Mouse (Mus musculus) forebrain, embryonic 12.5 days (tissue): ENCODE data around the gene Sept6. TPM values are rescaled to one million over a fixed set of nuclear protein-coding genes. Genes with fewer than 3 reads are reported as not detected.

ENCODE experiments used
- ATAC-seq: fragments of 200-750 bp; cut with Nextera tagmentation; 2 replicates; pipeline ENCODE4 v1.8.0; 2017; ENCODE audit warnings: moderate TSS enrichment; ENCODE audit not compliant: low FRiP score
- H3K27ac ChIP-seq: fragments of 300-500 bp; sonication (generic); 2 replicates; pipeline ENCODE4 v1.5.1; 2016; ENCODE audit warnings: mild to moderate bottlenecking
- H3K27me3 ChIP-seq: fragments of 300-500 bp; sonication (generic); 2 replicates; pipeline ENCODE4 v1.6.1; 2016; ENCODE audit warnings: mild to moderate bottlenecking
- H3K36me3 ChIP-seq: fragments of 300-500 bp; sonication (generic); replicated peaks from 2 replicates; pipeline ENCODE4 v1.6.1; 2016; ENCODE audit warnings: mild to moderate bottlenecking
- H3K4me1 ChIP-seq: fragments of 300-500 bp; sonication (generic); 2 replicates; pipeline ENCODE4 v1.6.1; 2016
- H3K4me2 ChIP-seq: fragments of 300-500 bp; sonication (generic); 2 replicates; pipeline ENCODE4 v1.6.1; 2016; ENCODE audit warnings: mild to moderate bottlenecking, moderate library complexity
- H3K4me3 ChIP-seq: fragments of 300-500 bp; sonication (generic); replicated peaks from 2 replicates; pipeline ENCODE4 v1.5.1; 2016; ENCODE audit warnings: mild to moderate bottlenecking
- H3K9ac ChIP-seq: fragments of 300-500 bp; sonication (generic); 2 replicates; pipeline ENCODE4 v1.6.1; 2016; ENCODE audit warnings: mild to moderate bottlenecking
- H3K9me3 ChIP-seq: fragments of 300-500 bp; sonication (generic); 2 replicates; pipeline ENCODE4 v1.6.1; 2016
- WGBS: fragments of 180-500 bp; shearing (Covaris S2); methylation state at CpG from one replicate; pipeline ENCODE4 v1.1.7; 2016; 5-methylcytosine and 5-hydroxymethylcytosine counted together
- polyA plus RNA-seq: library from polyadenylated mRNA; unstranded; fragments of >200 nt; fragmentation: Nextera tagmentation; extraction: Ambion mirVana; gene quantifications from 2 replicates; pipeline ENCODE4 v1.2.1, GENCODE M21; 2016

Gene Sept6
- polyA plus RNA-seq, 1 experiment from 2014 or later: 45.8 TPM

DNA sequence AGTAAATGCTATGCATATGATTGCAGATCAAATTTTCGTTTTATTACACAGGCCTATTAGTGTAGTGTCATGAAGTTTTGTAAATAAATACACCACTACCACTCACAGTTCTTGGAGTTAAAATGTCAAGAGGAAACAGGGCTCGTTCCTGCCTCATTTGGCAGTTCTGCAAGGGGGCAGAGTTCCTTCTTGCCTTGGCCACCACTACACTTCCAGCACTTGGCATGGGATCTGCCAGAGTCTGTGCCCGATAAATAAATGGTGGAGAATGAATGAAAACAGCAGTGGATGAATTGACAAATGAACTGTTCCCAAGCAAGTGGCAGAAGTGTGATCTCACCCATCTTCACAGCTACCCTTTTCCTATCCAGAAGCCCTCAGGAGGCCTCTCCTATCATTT, 6.6 kb downstream of the Sept6 start:
- WGBS: 72% methylated on average over 3 of the region's 3 CpGs
- H3K9ac ChIP-seq: no peak overlapping the region
- no peaks in the 10 kb centered on the region for H3K27me3 ChIP-seq
- no peaks in the 10 kb centered on the region for H3K36me3 ChIP-seq
- ATAC-seq: no peak
- peaks cover 7% of the 10 kb centered on the region for H3K4me1 ChIP-seq
- H3K4me2 ChIP-seq: no peak overlapping the region
- no peaks in the 10 kb centered on the region for H3K9me3 ChIP-seq
- H3K27ac ChIP-seq: no peak overlapping the region
- H3K4me3 ChIP-seq: no peak overlapping the region

DNA sequence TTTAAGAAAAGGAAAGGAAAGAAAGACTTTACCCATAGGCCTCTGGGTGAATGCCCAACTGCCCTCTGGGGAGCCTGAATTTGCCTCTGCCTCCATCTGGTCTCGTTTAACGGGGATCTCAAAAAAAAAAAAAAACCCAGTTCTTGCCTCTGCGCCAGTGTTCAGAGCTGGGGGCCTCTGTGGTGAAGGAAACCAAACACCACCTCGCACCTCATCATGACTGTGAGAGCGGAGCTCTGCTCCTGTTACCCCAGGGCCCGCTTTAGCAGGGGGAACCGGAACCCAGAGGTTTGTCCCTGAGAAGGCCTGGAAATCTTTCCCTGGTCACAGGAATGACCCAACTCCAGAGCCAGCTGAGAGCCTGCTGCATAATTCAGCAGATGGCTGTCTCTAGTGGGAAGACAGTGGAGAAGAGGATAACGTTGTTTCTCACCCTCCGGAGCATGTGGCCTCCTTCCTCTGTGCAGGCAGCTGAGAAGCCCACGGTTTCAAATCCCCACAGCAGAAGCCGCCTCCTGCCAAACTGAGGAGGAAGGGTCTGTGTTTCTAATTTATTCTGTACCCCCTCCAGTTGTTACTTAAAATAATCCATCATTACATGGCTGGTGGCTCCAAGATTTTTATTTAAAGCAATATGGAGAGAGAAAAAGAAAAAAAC, 7.8 kb downstream of the Sept6 start:
- Histone ChIP-seq H3K36me3 (no peaks in the 10 kb centered on the region), H3K27ac (no peak overlapping the region), H3K4me1 (peaks cover 7% of the 10 kb centered on the region), H3K9ac (no peak overlapping the region), H3K4me3 (no peak overlapping the region), H3K9me3 (no peaks in the 10 kb centered on the region), H3K27me3 (no peaks in the 10 kb centered on the region), H3K4me2 (no peak overlapping the region)
- ATAC-seq: no peak
- 69% methylated on average over 11 of the region's 11 CpGs for WGBS

DNA sequence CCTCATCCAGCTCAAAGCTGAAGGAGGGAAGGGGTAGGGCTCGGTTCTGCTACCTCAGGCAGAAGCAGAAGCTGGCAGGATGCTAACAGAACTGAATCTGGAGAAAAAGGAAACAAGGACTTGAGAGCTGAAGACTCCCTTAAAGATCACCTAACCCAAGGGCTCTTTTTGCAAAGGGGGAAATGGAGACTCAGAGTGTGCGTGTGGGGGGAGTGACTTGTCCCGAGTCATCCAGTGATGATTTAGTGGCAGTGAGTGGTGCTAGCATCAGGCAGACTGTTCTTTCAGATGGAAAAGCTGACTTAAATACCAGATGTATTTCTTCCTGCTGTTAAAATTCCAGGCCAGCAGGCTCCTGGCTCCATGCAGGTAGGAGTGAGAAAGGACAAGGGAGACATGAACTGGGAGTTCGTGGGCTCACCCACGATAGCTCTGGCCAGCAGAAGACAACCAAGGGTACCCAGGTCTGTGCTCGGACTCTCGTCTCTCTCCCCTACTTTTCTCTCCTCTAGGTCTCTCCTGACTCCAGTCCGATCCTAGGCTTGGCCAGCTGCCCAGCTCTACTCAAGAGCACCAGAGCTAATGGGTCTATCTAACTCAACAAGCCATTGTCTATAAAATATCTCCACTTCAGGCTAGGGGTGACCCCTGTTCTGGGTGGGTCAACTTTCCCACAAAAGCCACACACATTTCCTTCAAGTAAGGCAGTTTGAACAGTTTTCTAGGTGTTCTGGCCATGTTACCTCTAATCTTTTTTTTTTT, 8.5 kb downstream of the Sept6 start:
- no peak overlapping the region for H3K4me2 ChIP-seq
- no peaks in the 10 kb centered on the region for H3K9me3 ChIP-seq
- H3K4me3 ChIP-seq: no peak overlapping the region
- no peak overlapping the region for H3K27ac ChIP-seq
- H3K27me3 ChIP-seq: no peaks in the 10 kb centered on the region
- no peak for ATAC-seq
- WGBS: 79% methylated on average over 8 of the region's 8 CpGs
- no peaks in the 10 kb centered on the region for H3K36me3 ChIP-seq
- H3K9ac ChIP-seq: no peak overlapping the region
- peaks cover 6% of the 10 kb centered on the region for H3K4me1 ChIP-seq

DNA sequence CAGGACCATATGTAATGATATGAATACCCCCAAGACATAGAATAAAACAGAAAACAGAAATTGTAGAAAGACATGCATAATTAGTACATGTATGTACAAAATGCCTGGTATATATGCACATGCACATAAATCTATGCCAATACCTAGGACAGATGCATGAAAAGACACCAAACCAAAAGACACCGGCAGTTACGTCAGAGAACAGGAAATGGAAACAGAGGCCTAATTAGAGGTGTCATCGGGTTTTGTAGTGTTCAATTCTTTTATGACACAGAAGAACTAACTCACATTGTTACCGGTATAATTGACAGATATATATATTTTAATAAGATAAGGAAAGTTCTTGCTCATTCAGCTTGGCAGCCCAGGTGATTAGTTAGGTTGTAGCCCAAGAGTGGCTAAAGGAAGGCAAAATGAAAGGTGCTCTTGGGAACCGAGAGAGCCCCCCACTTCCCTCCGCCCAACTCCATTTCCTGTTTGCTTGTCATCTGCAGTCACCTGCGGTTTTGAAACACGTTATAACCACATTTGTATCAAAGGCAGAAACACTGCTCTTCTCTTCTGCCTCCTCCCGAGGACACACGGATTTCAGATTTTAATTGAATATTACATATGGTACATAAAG, 10.9 kb downstream of the Sept6 start:
- Histone ChIP-seq H3K4me2 (no peak overlapping the region), H3K36me3 (no peaks in the 10 kb centered on the region), H3K27me3 (no peaks in the 10 kb centered on the region), H3K27ac (no peak overlapping the region), H3K4me1 (peaks cover 4% of the 10 kb centered on the region), H3K9me3 (no peaks in the 10 kb centered on the region), H3K4me3 (no peak overlapping the region), H3K9ac (no peak overlapping the region)
- no peak for ATAC-seq
- 88% methylated on average over 10 of the region's 10 CpGs for WGBS

DNA sequence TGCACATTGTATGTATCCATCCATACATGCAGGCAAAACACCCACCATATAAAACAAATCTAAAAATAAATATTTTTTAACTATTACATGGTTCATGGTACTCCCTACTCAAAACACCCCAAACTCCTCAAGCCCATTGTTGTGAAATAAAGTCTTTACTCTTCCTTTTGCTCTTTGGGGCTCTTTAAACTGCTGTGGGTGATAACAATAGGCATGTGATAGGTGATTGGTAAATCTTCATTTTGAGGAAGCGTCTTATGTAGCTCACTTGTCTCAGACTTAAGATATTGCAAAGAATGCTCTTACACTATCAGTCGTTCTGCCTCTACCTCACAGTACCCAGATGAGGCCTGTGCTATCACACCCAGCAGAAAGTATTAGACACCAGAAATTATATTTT, 13.7 kb downstream of the Sept6 start:
- no peaks in the 10 kb centered on the region for H3K27me3 ChIP-seq
- no peak overlapping the region for H3K9ac ChIP-seq
- H3K36me3 ChIP-seq: no peaks in the 10 kb centered on the region
- H3K9me3 ChIP-seq: no peaks in the 10 kb centered on the region
- WGBS: 82% methylated on average over 2 of the region's 2 CpGs
- ATAC-seq: no peak
- H3K4me3 ChIP-seq: no peak overlapping the region
- no peaks in the 10 kb centered on the region for H3K4me1 ChIP-seq
- no peak overlapping the region for H3K4me2 ChIP-seq
- H3K27ac ChIP-seq: no peak overlapping the region

DNA sequence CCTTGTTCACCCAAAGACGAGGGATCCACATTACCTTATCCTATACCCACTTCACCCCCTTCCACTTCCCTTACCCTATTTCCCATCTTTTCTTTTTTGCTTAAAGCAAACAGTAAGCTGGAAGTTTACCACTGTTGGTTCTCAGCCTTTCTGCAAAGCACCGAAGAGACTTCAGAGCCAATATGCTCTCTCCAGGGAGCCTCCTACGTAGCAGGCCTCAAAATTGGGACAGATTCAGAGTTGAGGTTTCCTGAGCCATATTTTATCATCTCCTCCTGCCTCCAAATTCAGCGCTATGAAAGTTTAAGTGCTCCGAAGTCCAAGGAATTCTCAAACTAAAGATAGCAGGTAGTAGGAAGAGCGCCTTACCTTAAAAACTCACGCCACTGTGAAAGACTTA, 14.6 kb downstream of the Sept6 start:
- Histone ChIP-seq H3K4me1 (no peaks in the 10 kb centered on the region), H3K27me3 (no peaks in the 10 kb centered on the region), H3K4me3 (no peak overlapping the region), H3K9ac (no peak overlapping the region), H3K4me2 (no peak overlapping the region), H3K27ac (no peak overlapping the region), H3K9me3 (no peaks in the 10 kb centered on the region), H3K36me3 (no peaks in the 10 kb centered on the region)
- WGBS: 92% methylated on average over 7 of the region's 7 CpGs
- ATAC-seq: no peak

DNA sequence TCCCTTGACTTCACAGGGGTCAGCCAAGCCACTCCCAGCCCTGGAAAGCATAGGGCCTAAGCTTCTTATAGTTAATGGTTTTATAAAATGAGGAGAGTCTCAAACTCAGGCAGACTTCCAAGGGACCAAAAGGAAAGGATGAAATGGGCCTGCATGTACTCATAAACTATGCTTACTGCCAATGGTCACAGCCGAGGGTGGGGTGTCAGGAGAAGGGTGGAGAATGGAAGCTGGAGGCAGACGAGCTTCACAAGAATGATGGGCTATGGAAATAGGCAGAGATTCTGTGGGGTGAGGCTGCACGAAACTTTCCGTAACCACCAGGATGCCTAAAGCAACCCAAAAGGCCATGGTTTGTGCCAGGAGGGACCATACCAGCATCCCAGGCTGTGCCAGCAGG, 15.3 kb downstream of the Sept6 start:
- 83% methylated on average over 4 of the region's 4 CpGs for WGBS
- Histone ChIP-seq H3K9ac (no peak overlapping the region), H3K9me3 (no peaks in the 10 kb centered on the region), H3K4me3 (no peak overlapping the region), H3K36me3 (no peaks in the 10 kb centered on the region), H3K4me1 (no peaks in the 10 kb centered on the region), H3K4me2 (no peak overlapping the region), H3K27ac (no peak overlapping the region), H3K27me3 (no peaks in the 10 kb centered on the region)
- no peak for ATAC-seq

DNA sequence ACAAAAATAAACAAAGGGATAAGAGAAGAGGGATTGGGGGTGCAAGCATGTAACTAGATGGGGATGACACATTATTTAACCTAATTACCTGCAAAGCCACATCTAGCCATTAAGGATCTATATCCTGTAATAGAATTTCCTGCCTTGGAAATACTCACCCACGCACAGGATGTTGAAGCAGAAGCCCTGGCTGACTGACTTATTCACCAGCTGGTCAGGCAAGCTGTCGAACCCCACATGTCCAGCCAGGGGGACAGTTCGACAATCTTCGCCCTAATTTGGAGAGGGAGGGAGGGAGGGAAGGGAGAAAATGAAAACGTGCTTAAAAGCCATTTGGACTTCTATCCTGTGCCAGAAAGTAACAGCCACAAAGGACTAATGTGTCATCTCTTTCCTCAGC, 16.7 kb downstream of the Sept6 start:
- WGBS: 81% methylated on average over 5 of the region's 5 CpGs
- H3K27me3 ChIP-seq: no peaks in the 10 kb centered on the region
- no peaks in the 10 kb centered on the region for H3K9me3 ChIP-seq
- H3K9ac ChIP-seq: no peak overlapping the region
- H3K27ac ChIP-seq: no peak overlapping the region
- ATAC-seq: no peak
- no peaks in the 10 kb centered on the region for H3K36me3 ChIP-seq
- no peak overlapping the region for H3K4me2 ChIP-seq
- no peak overlapping the region for H3K4me3 ChIP-seq
- H3K4me1 ChIP-seq: no peaks in the 10 kb centered on the region

DNA sequence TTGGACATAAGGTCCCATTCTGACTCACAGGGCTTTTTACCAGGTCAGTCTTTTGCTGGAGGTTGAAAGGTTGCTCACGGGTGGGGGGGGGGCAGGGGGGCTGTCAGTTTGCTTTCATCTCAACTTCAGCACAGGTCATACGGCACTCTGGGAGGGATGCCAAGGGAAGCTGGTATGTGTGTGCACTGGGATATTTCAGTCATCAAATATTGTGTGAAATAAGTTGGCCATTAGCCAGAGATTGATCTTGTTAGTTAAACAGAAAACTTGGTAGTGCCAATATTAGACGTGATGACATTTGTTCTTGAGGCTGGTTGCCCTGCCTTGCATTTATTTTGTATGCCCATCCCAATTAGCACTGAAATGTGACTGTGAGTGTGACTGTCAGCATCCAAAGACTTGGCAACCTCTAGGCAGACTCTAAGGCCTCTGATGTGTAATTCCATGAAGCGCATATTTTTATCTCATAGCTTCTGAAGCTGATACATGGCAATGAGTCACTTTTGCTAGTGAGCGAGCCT, 18.6 kb downstream of the Sept6 start:
- Histone ChIP-seq H3K9me3 (no peaks in the 10 kb centered on the region), H3K4me3 (no peak overlapping the region), H3K27ac (no peak overlapping the region), H3K4me1 (no peaks in the 10 kb centered on the region), H3K36me3 (no peaks in the 10 kb centered on the region), H3K27me3 (no peaks in the 10 kb centered on the region), H3K4me2 (no peak overlapping the region), H3K9ac (no peak overlapping the region)
- 80% methylated on average over 5 of the region's 5 CpGs for WGBS
- ATAC-seq: no peak

DNA sequence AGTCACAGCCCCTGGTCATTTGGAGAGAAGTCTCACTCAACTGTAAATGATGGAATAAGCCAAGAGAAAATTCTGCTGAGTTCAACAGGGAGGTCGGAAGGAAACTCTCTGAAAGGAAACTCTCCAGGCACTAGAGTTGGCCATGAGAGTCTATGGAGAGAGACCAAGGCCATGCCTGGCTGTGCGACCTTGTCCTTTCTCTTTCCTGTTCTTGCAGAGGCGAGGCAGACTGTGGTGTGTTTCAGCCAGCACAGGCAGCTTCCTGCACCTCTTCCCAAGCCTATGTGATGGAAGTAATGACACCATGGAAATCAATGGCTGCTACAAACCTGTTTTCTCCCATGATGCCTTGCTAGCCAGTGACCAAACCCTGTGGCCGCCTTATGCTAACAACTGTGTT, 20.4 kb downstream of the Sept6 start:
- H3K9ac ChIP-seq: no peak overlapping the region
- no peaks in the 10 kb centered on the region for H3K4me1 ChIP-seq
- no peak overlapping the region for H3K27ac ChIP-seq
- H3K4me2 ChIP-seq: no peak overlapping the region
- no peaks in the 10 kb centered on the region for H3K36me3 ChIP-seq
- 93% methylated on average over 4 of the region's 4 CpGs for WGBS
- no peaks in the 10 kb centered on the region for H3K27me3 ChIP-seq
- ATAC-seq: no peak
- no peak overlapping the region for H3K4me3 ChIP-seq
- no peaks in the 10 kb centered on the region for H3K9me3 ChIP-seq

DNA sequence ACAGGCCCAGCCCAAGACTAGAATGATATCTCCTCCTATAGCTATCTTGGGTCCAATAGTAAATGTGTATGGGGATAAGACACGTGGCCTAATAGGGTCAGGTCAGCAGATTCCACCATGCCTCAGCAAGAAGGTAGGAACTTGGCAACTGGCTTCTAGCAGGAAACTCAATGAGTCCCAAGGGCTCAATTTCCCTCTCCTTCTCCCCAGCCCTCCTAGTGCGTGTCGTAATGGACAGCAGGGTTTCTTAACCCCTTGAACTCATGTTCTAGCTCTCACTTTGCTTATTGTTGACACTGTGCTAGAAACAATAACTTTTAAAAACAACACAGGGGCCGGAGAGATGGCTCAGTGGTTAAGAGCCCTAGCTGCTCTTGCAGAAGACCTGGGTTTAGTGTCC, 22.1 kb downstream of the Sept6 start:
- 79% methylated on average over 4 of the region's 4 CpGs for WGBS
- H3K4me1 ChIP-seq: no peaks in the 10 kb centered on the region
- H3K9ac ChIP-seq: no peak overlapping the region
- no peaks in the 10 kb centered on the region for H3K9me3 ChIP-seq
- ATAC-seq: no peak
- H3K27ac ChIP-seq: no peak overlapping the region
- H3K4me2 ChIP-seq: no peak overlapping the region
- H3K27me3 ChIP-seq: no peaks in the 10 kb centered on the region
- no peak overlapping the region for H3K4me3 ChIP-seq
- H3K36me3 ChIP-seq: no peaks in the 10 kb centered on the region

DNA sequence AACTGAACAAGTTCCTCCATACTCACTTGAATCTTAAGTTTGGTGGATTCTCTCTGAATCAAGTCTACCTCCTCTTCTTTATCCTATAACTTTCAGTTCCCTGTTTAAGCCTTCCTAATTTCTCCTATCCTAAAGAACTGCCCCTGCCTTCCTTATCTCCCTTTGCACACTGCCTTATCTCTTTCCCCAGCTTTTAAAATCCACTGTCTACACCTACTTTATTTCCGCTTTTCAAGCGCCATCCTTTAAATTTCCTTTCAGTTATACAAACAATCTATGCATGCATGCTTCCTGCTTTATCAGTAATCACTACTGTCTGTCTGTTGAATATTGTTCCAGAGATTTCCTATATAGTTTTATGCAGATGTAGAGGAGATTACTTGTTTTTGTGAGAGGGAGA, 34.9 kb downstream of the Sept6 start:
- no peak for ATAC-seq
- no peak overlapping the region for H3K4me3 ChIP-seq

More for the DNA sequence above, 34.9 kb downstream of the Sept6 start:
- H3K9ac ChIP-seq: no peak overlapping the region
- no peaks in the 10 kb centered on the region for H3K4me1 ChIP-seq
- H3K4me2 ChIP-seq: no peak overlapping the region
- no peaks in the 10 kb centered on the region for H3K36me3 ChIP-seq
- no peaks in the 10 kb centered on the region for H3K9me3 ChIP-seq
- WGBS: 88% methylated on average over 2 of the region's 2 CpGs
- no peak overlapping the region for H3K27ac ChIP-seq
- H3K27me3 ChIP-seq: no peaks in the 10 kb centered on the region
